Mouse (Mus musculus) cerebellum, adult (tissue): ENCODE results near the gene Grhl1.

Experiments
- ATAC-seq: cut with Nextera tagmentation; 2 replicates; pipeline ENCODE4 v1.9.2; 2017; ENCODE audit warnings: mild to moderate bottlenecking, moderate library complexity, mixed read lengths; ENCODE audit not compliant: insufficient number of reproducible peaks, low FRiP score, low TSS enrichment

The Grhl1 gene

GRCm38 (mm10) chr12:24586193-24586592, 14.1 kb downstream of the Grhl1 start:
- ATAC-seq = no peak

DNA sequence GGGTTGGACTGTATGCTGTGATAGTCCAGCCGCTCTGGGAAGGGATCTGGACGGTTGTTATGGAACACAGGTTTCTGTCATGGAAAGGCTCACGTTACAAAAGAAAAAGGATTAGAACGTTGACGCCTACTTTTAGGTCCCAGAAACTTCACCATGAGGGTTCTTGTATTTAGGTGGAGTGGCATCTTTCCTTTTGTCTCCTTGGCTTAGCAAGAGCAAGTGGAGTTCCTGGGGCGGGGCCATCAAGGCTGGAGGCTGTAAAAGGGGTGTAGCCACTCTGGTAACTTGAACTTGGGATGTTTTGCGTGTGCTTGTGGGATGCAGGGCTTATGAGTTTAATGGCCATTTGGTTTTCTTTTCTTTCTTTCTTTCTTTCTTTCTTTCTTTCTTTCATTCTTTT, 18.3 kb downstream of the Grhl1 start:
- ATAC-seq = no peak

DNA sequence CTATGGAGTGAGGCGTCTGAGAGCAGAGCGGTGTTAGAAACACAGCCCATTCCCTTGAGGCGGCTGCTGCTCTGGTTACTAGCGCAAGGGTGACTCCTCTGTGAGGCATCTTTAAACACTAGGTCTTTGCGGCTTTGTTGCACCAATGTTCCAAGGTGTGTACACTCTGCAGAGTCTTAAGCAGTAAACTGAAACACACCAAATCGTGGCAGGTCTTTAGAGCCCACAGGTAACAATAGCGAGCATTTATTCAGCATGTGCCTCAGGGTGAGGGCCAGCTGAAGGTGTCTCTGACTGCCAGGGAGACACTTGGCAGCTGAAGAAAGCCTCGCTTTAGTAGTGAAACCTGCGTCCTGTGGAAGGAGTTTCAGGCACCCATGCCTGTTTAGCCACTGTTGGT, 20.0 kb downstream of the Grhl1 start:
- no peak for ATAC-seq

DNA sequence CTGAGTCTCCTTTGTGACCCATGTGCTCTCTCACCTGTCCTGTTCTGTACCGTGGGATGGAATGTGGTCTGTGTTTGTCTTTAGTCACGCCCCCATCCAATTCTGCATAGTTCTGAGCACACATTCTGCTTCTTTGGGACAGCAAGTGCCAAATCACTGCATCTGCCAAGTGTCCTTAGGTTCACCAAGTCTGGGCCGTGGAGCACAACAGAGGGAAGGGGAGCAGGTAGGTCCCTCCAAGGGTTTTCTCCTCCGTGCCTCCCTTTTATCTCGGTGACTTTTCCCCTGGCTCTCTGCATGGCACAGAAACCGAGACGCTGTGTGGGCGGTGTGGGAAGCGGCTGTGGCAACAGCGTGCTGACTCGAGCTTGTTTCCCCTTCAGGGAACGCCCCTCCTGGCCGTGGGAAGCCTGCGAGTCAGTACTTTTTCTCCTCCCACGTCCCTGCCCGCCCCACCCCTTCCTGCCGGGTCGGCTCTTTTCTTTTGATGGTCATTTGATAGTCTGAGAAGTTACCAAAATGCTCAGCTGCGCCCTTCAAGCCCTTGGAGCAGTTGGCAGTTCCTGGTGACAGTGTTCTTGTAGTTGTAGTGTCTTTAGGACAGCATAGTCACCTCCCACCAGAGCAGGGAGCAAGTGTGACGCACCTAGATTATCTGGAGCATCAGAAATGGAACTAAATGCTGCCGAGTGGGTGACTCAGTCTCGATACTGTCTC, 21.0 kb downstream of the Grhl1 start:
- ATAC-seq = no peak

DNA sequence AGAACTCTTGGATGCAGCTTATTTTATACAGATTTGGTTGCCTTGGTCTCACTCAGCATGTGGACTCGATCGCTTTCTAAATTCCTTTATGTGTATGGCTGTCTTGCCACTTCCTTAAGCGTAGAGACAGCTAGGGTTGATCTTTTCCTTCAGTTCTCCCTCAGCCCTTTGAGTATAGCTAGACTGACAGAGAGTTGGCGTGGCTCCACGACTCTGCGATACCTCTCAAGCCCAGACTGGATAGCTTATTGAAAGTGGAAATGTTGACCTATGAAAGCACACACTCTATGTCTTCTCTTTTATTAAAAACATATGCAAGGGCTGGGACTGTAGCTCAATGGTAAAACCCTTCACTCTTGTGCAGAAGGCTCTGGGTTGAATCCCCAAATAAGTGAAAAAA, 25.3 kb downstream of the Grhl1 start:
- no peak for ATAC-seq

GRCm38 (mm10) chr12:24599366-24599895, 27.3 kb downstream of the Grhl1 start:
- no peak for ATAC-seq

DNA sequence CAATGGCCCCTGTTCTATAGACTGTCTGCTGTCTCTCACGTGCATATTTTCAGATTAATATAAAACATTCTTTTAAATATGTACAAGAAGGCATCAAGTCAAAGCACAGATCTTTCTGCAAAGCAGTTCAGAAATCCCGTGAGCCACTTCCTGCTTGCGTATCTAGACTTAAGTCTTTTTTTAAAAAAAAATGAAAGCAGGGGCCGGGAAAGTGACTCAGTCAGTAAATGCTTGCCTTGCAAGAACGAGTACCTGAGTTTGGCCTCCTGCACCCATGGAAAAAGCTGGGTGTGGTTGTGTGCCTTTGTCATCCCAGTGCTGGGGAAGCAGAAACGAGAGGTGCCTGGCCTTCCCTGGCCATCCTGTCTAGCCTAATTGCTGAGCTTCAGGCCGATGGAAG, 28.0 kb downstream of the Grhl1 start:
- no peak for ATAC-seq

DNA sequence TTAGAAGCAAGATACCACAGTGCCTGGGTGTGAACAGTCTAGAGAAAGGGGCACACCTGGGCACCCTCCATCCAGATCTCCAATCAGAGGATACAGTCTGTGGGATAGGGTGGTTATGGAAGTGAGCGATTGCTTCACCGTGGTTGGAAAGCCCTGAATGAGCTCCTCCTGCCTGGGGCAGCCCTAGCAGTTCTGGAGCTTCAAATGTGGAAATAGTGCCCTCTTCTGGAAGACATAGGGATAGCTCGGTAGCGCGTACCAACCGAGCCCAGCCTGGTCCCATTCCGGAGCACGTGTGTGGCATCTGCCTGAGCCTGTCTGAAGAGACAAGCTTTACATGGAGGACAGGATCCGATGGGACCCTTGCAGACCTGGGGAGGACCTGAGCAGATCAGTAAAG, 28.7 kb downstream of the Grhl1 start:
- ATAC-seq = peak; percentile 80

GRCm38 (mm10) chr12:24603266-24603665, 31.2 kb downstream of the Grhl1 start:
- no peak for ATAC-seq

DNA sequence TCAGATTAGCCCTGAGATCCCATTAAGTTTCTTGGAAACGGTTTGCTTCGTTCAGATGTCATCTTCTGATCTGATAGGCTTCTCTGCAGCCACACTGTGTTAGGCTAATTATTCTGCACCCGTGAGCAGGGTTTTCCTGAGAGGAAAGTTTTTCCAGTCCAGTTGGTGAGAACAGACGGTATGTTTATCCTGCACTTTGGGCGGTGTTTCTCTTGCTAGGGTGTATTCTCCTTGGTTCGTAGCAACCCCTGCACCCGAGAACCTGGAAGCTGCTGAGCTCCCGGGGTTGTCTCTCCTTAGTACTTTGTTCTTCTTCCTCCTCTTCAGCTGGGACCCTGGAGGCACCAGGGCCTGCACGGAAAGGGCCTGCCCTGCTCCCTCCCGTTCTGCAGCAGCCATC, 34.1 kb downstream of the Grhl1 start:
- no peak for ATAC-seq

- ATAC-seq = no peak
Measured at GRCm38 (mm10) chr12:24612591-24612990, 40.5 kb downstream of the Grhl1 start.

- no peak for ATAC-seq
Measured at GRCm38 (mm10) chr12:24614452-24615075, 42.5 kb downstream of the Grhl1 start.

- ATAC-seq = no peak
Measured at GRCm38 (mm10) chr12:24615140-24615539, 43.1 kb downstream of the Grhl1 start.

- ATAC-seq = no peak
Measured at GRCm38 (mm10) chr12:24619436-24619835, 47.4 kb downstream of the Grhl1 start.

- ATAC-seq = no peak
Measured at GRCm38 (mm10) chr12:24623486-24624251, 51.6 kb downstream of the Grhl1 start.

DNA sequence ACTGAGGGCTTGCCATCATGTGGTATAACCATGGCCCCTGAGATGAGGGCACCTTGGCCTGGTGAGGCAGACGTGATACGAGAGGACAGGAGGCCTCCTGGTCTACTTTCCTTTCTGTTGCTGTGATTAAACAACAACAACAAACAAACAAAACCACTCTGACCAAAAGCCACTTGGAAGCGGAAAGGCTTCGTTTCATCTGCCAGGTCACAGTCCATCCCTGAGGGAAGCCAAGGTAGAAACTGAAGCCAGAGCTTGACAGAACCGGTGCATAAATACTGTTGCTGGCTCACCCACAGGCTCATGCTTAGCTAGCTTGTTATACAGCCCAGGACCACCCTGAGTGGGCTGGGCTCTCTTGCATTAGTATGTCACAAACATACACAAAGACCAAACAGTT, 54.3 kb downstream of the Grhl1 start:
- ATAC-seq = no peak

DNA sequence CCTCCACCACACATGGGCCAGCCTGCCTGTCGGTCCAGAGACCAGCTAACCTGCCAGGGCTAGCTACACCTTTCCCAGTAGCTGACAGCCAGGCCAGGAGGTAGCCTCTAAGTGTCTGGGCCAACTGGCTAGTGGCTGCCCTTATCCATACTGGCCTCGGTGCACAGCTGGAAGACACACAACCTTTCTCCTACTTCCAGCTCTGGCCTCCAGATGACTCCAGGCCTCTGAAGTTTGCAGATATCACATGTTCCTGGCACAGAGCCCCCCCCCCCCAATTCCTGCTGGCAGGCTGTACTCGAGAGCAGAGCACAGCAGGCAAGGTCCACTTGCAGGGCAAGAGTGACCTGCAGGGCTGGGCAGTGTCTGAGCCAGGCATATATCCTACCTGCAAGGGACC, 55.1 kb downstream of the Grhl1 start:
- ATAC-seq = no peak

- no peak for ATAC-seq
Measured at GRCm38 (mm10) chr12:24630220-24630619, 58.1 kb downstream of the Grhl1 start.

DNA sequence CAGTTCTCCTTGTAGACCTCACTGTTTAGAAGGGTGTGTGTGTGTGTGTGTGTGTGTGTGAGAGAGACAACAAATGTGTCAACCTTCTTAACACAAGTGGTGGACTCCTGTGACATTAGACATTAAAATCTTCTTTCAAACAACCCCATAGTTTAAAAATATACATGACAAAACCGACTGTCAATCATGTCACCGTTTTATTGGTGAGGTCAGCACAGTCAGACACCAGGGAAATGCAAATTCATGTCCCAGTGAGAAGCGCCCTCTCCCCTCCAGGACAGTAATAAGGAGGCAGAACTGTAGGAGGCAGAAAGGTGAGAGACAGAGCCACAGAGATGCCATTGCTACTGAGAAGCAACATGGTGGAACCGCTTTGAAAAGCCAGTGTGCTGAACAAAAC, 60.3 kb downstream of the Grhl1 start:
- ATAC-seq = no peak

- ATAC-seq = no peak
Measured at GRCm38 (mm10) chr12:24633753-24634191, 61.7 kb downstream of the Grhl1 start.

- no peak for ATAC-seq
Measured at GRCm38 (mm10) chr12:24634212-24634611, 62.1 kb downstream of the Grhl1 start.
